Mouse (Mus musculus) kidney, adult 2 months (tissue): Measurements from ENCODE around the gene Epha2.

ENCODE experiments used
- CTCF ChIP-seq: fragments of 200-500 bp; conservative IDR thresholded peaks from 2 replicates; pipeline ENCODE4 v1.5.1; 2011; ENCODE audit warnings: low read depth, mild to moderate bottlenecking, control low read depth, low read length, moderate library complexity, mixed read lengths; ENCODE audit not compliant: insufficient read depth, insufficient read length
- POLR2A ChIP-seq: fragments of 200-500 bp; IDR thresholded peaks from one replicate; pipeline ENCODE4 v1.6.1; 2011; ENCODE audit warnings: low read depth, low read length, control low read depth

GRCm38 (mm10) chr4:141316023-141316422 is 15.0 kb downstream of the Epha2 start:
- TF ChIP-seq CTCF (no peak), POLR2A (no peak)
